Mouse (Mus musculus): ENCODE data around the gene Dnmt3b.

GRCm38 (mm10) chr2:153724871-153725270 is 75.6 kb downstream of the Dnmt3b start:
- TF ChIP-seq ZKSCAN1 (IDR thresholded peaks at IDR 0.05; ENCODE audit: low read depth, low read length) (no peak), E2F4 (IDR thresholded peaks at IDR 0.05; ENCODE audit: borderline replicate concordance, low read depth, low read length) (no peak), CHD1 (IDR thresholded peaks at IDR 0.05; ENCODE audit: low read depth, low read length) (no peak), EP300 (IDR thresholded peaks at IDR 0.05; ENCODE audit: low read depth in 1 of 2, low read length in 2 of 2) (no peak), NRF1 (IDR thresholded peaks at IDR 0.05; ENCODE audit: insufficient read depth, low read depth, low read length, poor library complexity, severe bottlenecking) (no peak), GATA1 (IDR thresholded peaks at IDR 0.05; ENCODE audit: low read depth, low read length) (no peak), ETS1 (IDR thresholded peaks at IDR 0.05; ENCODE audit: low read depth, low read length) (no peak), JUND (IDR thresholded peaks at IDR 0.05; ENCODE audit: low read depth, low read length) (no peak)

Measured in MEL (cell line).